Mouse (Mus musculus) adrenal gland (tissue): ENCODE results near the gene Gm11549.

Source experiments
- intact Hi-C: fragments of 180-260 bp; cut with DNase I; formaldehyde crosslinking; loops from one replicate; pipeline ENCODE4 v1.15.1; 2025
- long read RNA-seq, 2 experiments: library from polyadenylated mRNA; unstranded; transcript quantifications; one replicate each; pipeline ENCODE4 v2.0.0; 2020; ENCODE audit warnings: borderline replicate concordance in 1 of 2; ENCODE audit not compliant: insufficient replicate concordance in 1 of 2

The Gm11549 gene
- long read RNA-seq, experiment 1 = 0 reads
- long read RNA-seq, experiment 2 = 0 reads

- intact Hi-C loops = no loop called here
Observed at GRCm38 (mm10) chr3:36521073-36522060, at the start of gene Gm11549. Gm11549 (minus strand) TSS chr3:36521813.

- intact Hi-C loops = no loop called here
Observed at GRCm38 (mm10) chr3:36569836-36570235, 48.2 kb upstream of the Gm11549 start.

- intact Hi-C loops = no loop called here
Observed at GRCm38 (mm10) chr3:36563666-36564065, 42.1 kb upstream of the Gm11549 start.

GRCm38 (mm10) chr3:36559606-36560005, 38.0 kb upstream of the Gm11549 start:
- intact Hi-C loops = no loop called here

- intact Hi-C loops = no loop called here
Observed at GRCm38 (mm10) chr3:36557601-36558000, 36.0 kb upstream of the Gm11549 start.

- intact Hi-C loops = no loop called here
Observed at GRCm38 (mm10) chr3:36552406-36553047, 30.9 kb upstream of the Gm11549 start, which contains the start of gene Exosc9. Exosc9 (plus strand) TSS chr3:36552606.

GRCm38 (mm10) chr3:36551851-36552384, 30.3 kb upstream of the Gm11549 start:
- intact Hi-C loops = no loop called here

- intact Hi-C loops = no loop called here
Observed at GRCm38 (mm10) chr3:36551343-36551742, 29.7 kb upstream of the Gm11549 start.

- intact Hi-C loops = no loop called here
Observed at GRCm38 (mm10) chr3:36544961-36545360, 23.3 kb upstream of the Gm11549 start.

- intact Hi-C loops = no loop called here
Observed at GRCm38 (mm10) chr3:36541399-36541798, 19.8 kb upstream of the Gm11549 start.

GRCm38 (mm10) chr3:36540756-36541155, 19.1 kb upstream of the Gm11549 start:
- intact Hi-C loops = no loop called here

GRCm38 (mm10) chr3:36537701-36538470, 16.3 kb upstream of the Gm11549 start:
- intact Hi-C loops = no loop called here

- intact Hi-C loops = no loop called here
Observed at GRCm38 (mm10) chr3:36536041-36536440, 14.4 kb upstream of the Gm11549 start.

GRCm38 (mm10) chr3:36533201-36533672, 11.6 kb upstream of the Gm11549 start:
- intact Hi-C loops = no loop called here

GRCm38 (mm10) chr3:36532738-36533137, 11.1 kb upstream of the Gm11549 start:
- intact Hi-C loops = no loop called here

GRCm38 (mm10) chr3:36531979-36532542, 10.4 kb upstream of the Gm11549 start:
- intact Hi-C loops = no loop called here

- intact Hi-C loops = no loop called here
Observed at GRCm38 (mm10) chr3:36531242-36531641, 9.6 kb upstream of the Gm11549 start.

GRCm38 (mm10) chr3:36530781-36531180, 9.2 kb upstream of the Gm11549 start:
- intact Hi-C loops = no loop called here

- intact Hi-C loops = no loop called here
Observed at GRCm38 (mm10) chr3:36530345-36530744, 8.7 kb upstream of the Gm11549 start.

GRCm38 (mm10) chr3:36524466-36524865, 2.9 kb upstream of the Gm11549 start:
- intact Hi-C loops = no loop called here

GRCm38 (mm10) chr3:36522137-36522536, 524 bp upstream of the Gm11549 start:
- intact Hi-C loops = no loop called here
